Mouse (Mus musculus) heart, embryonic 16.5 days (tissue): ENCODE measurements around the gene Unc5a. TPM values are rescaled to one million over a fixed set of nuclear protein-coding genes. Genes with fewer than 3 reads are reported as not detected.
A peak's percentile ranks its signal among the peaks of the same experiment; 100 is the strongest.

ENCODE experiments used
- ATAC-seq: fragments of 200-750 bp; cut with Nextera tagmentation; replicated peaks from 2 replicates; pipeline ENCODE4 v1.8.0; 2017; ENCODE audit warnings: moderate number of reproducible peaks; ENCODE audit not compliant: insufficient read depth, low FRiP score; ENCODE audit errors: extremely low read depth
- H3K27ac ChIP-seq: fragments of 300-500 bp; sonication (generic); 2 replicates; pipeline ENCODE4 v1.5.1; 2014; ENCODE audit warnings: mild to moderate bottlenecking, low read length, control low read depth, moderate library complexity
- H3K27me3 ChIP-seq: fragments of 300-500 bp; sonication (generic); 2 replicates; pipeline ENCODE4 v1.6.1; 2014; ENCODE audit warnings: low read length, mixed read lengths; ENCODE audit not compliant: control insufficient read depth, insufficient read depth
- H3K36me3 ChIP-seq: fragments of 300-500 bp; sonication (generic); 2 replicates; pipeline ENCODE4 v1.6.1; 2014; ENCODE audit not compliant: control insufficient read depth, insufficient read depth
- H3K4me1 ChIP-seq: fragments of 300-500 bp; sonication (generic); 2 replicates; pipeline ENCODE4 v1.6.1; 2014; ENCODE audit warnings: low read length, mixed read lengths; ENCODE audit not compliant: control insufficient read depth, insufficient read depth
- H3K4me2 ChIP-seq: fragments of 300-500 bp; sonication (generic); 2 replicates; pipeline ENCODE4 v1.6.1; 2014; ENCODE audit warnings: low read depth, mild to moderate bottlenecking, control low read depth, low read length
- H3K4me3 ChIP-seq: fragments of 300-500 bp; sonication (generic); 2 replicates; pipeline ENCODE4 v1.5.1; 2014; ENCODE audit warnings: mild to moderate bottlenecking, control low read depth, low read length
- H3K9ac ChIP-seq: fragments of 300-500 bp; sonication (generic); 2 replicates; pipeline ENCODE4 v1.6.1; 2014; ENCODE audit warnings: low read length, control low read depth
- H3K9me3 ChIP-seq: fragments of 300-500 bp; sonication (generic); replicated peaks from 2 replicates; pipeline ENCODE4 v1.6.1; 2016; ENCODE audit warnings: low read length; ENCODE audit not compliant: control insufficient read depth
- WGBS: fragments of 180-500 bp; shearing (Covaris S2); extraction: QIAGEN DNeasy Blood & Tissue Kit; methylation state at CpG from one replicate; pipeline ENCODE4 v1.1.7; 2014; 5-methylcytosine and 5-hydroxymethylcytosine counted together
- polyA plus RNA-seq: library from polyadenylated mRNA; unstranded; fragments of >200 nt; fragmentation: Nextera tagmentation; extraction: Ambion mirVana; gene quantifications from 2 replicates; pipeline ENCODE4 v1.2.1, GENCODE M21; 2015

The Unc5a gene
- polyA plus RNA-seq, 1 experiment from 2014 or later: 1.5 TPM

- H3K4me3 ChIP-seq: no peak overlapping the region
- H3K9me3 ChIP-seq: no peaks in the 10 kb centered on the region
- ATAC-seq: no peak
- no peaks in the 10 kb centered on the region for H3K27me3 ChIP-seq
- no peak overlapping the region for H3K9ac ChIP-seq
- H3K4me2 ChIP-seq: no peak overlapping the region
- H3K4me1 ChIP-seq: peaks cover 3% of the 10 kb centered on the region; the same call in 1 of the 2 replicates
- WGBS: 43% methylated on average over 2 of the region's 2 CpGs
- no peaks in the 10 kb centered on the region for H3K36me3 ChIP-seq
- no peak overlapping the region for H3K27ac ChIP-seq
These were observed 34.4 kb downstream of the Unc5a start for GRCm38 (mm10) chr13:54983614-54984013.

GRCm38 (mm10) chr13:54987405-54987804 is 38.2 kb downstream of the Unc5a start:
- no peak overlapping the region for H3K4me2 ChIP-seq
- no peak; the same call in 1 of the 2 replicates for ATAC-seq
- no peaks in the 10 kb centered on the region for H3K36me3 ChIP-seq
- H3K9me3 ChIP-seq: no peaks in the 10 kb centered on the region
- H3K27ac ChIP-seq: no peak overlapping the region
- 79% methylated on average over 9 of the region's 9 CpGs for WGBS
- H3K9ac ChIP-seq: no peak overlapping the region
- no peaks in the 10 kb centered on the region for H3K27me3 ChIP-seq
- peaks cover 3% of the 10 kb centered on the region; the same call in 1 of the 2 replicates for H3K4me1 ChIP-seq
- H3K4me3 ChIP-seq: no peak overlapping the region

GRCm38 (mm10) chr13:54988181-54988760 is 39.1 kb downstream of the Unc5a start:
- H3K9me3 ChIP-seq: no peaks in the 10 kb centered on the region
- H3K4me2 ChIP-seq: no peak overlapping the region
- H3K4me3 ChIP-seq: no peak overlapping the region
- no peaks in the 10 kb centered on the region for H3K36me3 ChIP-seq
- ATAC-seq: peak; percentile 21; the same call in 1 of the 2 replicates
- H3K27ac ChIP-seq: no peak overlapping the region; the same call in 1 of the 2 replicates
- no peak overlapping the region for H3K9ac ChIP-seq
- H3K4me1 ChIP-seq: peaks cover 3% of the 10 kb centered on the region; the same call in 1 of the 2 replicates
- 29% methylated on average over 7 of the region's 7 CpGs for WGBS
- H3K27me3 ChIP-seq: no peaks in the 10 kb centered on the region

GRCm38 (mm10) chr13:54992215-54992614 is 43.0 kb downstream of the Unc5a start:
- H3K9ac ChIP-seq: no peak overlapping the region
- H3K9me3 ChIP-seq: no peaks in the 10 kb centered on the region
- H3K27me3 ChIP-seq: no peaks in the 10 kb centered on the region
- no peak overlapping the region for H3K4me3 ChIP-seq
- 80% methylated on average over 7 of the region's 7 CpGs for WGBS
- no peaks in the 10 kb centered on the region for H3K36me3 ChIP-seq
- no peak overlapping the region for H3K4me2 ChIP-seq
- peaks cover 3% of the 10 kb centered on the region for H3K4me1 ChIP-seq
- ATAC-seq: no peak
- H3K27ac ChIP-seq: no peak overlapping the region

GRCm38 (mm10) chr13:54994576-54994975 is 45.4 kb downstream of the Unc5a start:
- ATAC-seq: no peak
- H3K9me3 ChIP-seq: no peaks in the 10 kb centered on the region
- H3K4me1 ChIP-seq: no peaks in the 10 kb centered on the region; the same call in 1 of the 2 replicates
- no peak overlapping the region for H3K4me3 ChIP-seq
- H3K4me2 ChIP-seq: no peak overlapping the region
- H3K9ac ChIP-seq: no peak overlapping the region
- H3K36me3 ChIP-seq: no peaks in the 10 kb centered on the region
- no peaks in the 10 kb centered on the region; the same call in 1 of the 2 replicates for H3K27me3 ChIP-seq
- no peak overlapping the region for H3K27ac ChIP-seq
- 28% methylated on average over 4 of the region's 4 CpGs for WGBS

GRCm38 (mm10) chr13:54995161-54995560 is 46.0 kb downstream of the Unc5a start:
- WGBS: 50% methylated on average over 6 of the region's 6 CpGs

GRCm38 (mm10) chr13:54997568-54997967 is 48.4 kb downstream of the Unc5a start:
- Histone ChIP-seq H3K27me3 (no peaks in the 10 kb centered on the region; the same call in 1 of the 2 replicates), H3K4me3 (no peak overlapping the region), H3K4me1 (no peaks in the 10 kb centered on the region; the same call in 1 of the 2 replicates), H3K4me2 (no peak overlapping the region), H3K9me3 (no peaks in the 10 kb centered on the region), H3K9ac (no peak overlapping the region), H3K27ac (no peak overlapping the region), H3K36me3 (no peaks in the 10 kb centered on the region)
- no peak for ATAC-seq
- WGBS: 86% methylated on average over 8 of the region's 8 CpGs

More at GRCm38 (mm10) chr13:54995161-54995560, 46.0 kb downstream of the Unc5a start:
- Histone ChIP-seq H3K4me2 (no peak overlapping the region), H3K4me3 (no peak overlapping the region), H3K9ac (no peak overlapping the region), H3K27me3 (no peaks in the 10 kb centered on the region; the same call in 1 of the 2 replicates), H3K9me3 (no peaks in the 10 kb centered on the region), H3K36me3 (no peaks in the 10 kb centered on the region), H3K27ac (no peak overlapping the region), H3K4me1 (no peaks in the 10 kb centered on the region; the same call in 1 of the 2 replicates)
- no peak for ATAC-seq

GRCm38 (mm10) chr13:55000433-55000832 is 51.2 kb downstream of the Unc5a start:
- H3K4me1 ChIP-seq: no peaks in the 10 kb centered on the region
- whole genome bisulfite sequencing: 62% methylated on average over 10 of the region's 10 CpGs
- no peak overlapping the region for H3K27ac ChIP-seq
- no peak overlapping the region for H3K4me3 ChIP-seq
- H3K4me2 ChIP-seq: no peak overlapping the region
- H3K27me3 ChIP-seq: no peaks in the 10 kb centered on the region; the same call in 1 of the 2 replicates
- H3K9me3 ChIP-seq: no peaks in the 10 kb centered on the region
- no peak for ATAC-seq
- H3K36me3 ChIP-seq: no peaks in the 10 kb centered on the region
- no peak overlapping the region for H3K9ac ChIP-seq

GRCm38 (mm10) chr13:55002090-55002489 is 52.9 kb downstream of the Unc5a start:
- H3K27me3 ChIP-seq: no peaks in the 10 kb centered on the region; the same call in none of the 2 replicates
- ATAC-seq: no peak
- no peaks in the 10 kb centered on the region for H3K4me1 ChIP-seq
- no peak overlapping the region for H3K4me2 ChIP-seq
- H3K9me3 ChIP-seq: no peaks in the 10 kb centered on the region
- H3K36me3 ChIP-seq: no peaks in the 10 kb centered on the region
- 69% methylated on average over 10 of the region's 10 CpGs for WGBS
- no peak overlapping the region for H3K27ac ChIP-seq
- no peak overlapping the region for H3K4me3 ChIP-seq
- H3K9ac ChIP-seq: no peak overlapping the region
